Mouse (Mus musculus): Measurements from ENCODE around the gene Mtch1. TPM values are rescaled to one million over a fixed set of nuclear protein-coding genes. Genes with fewer than 3 reads are reported as not detected.

Gene Mtch1
- total and polyA plus RNA-seq, 3 experiments = 143 to 233 (median 147) TPM

GRCm38 (mm10) chr17:29305871-29306270, 41.9 kb downstream of the Mtch1 start:
- TF ChIP-seq RAD21 (IDR thresholded peaks at IDR 0.05; ENCODE audit: low read depth, low read length) (no peak), MAFK (IDR thresholded peaks at IDR 0.05; ENCODE audit: borderline replicate concordance, low read depth, low read length) (no peak), CTCF (IDR thresholded peaks at IDR 0.05 in 2 of 3, conservative IDR thresholded peaks at IDR 0.05 in 1 of 3; ENCODE audit: control insufficient read depth in 1 of 3, insufficient read depth in 1 of 3, low read depth in 2 of 3, low read length in 3 of 3, poor library complexity in 1 of 3, severe bottlenecking in 1 of 3) (no peak), EP300 (IDR thresholded peaks at IDR 0.05; ENCODE audit: low read depth in 1 of 2, low read length in 2 of 2) (no peak), MEF2A (IDR thresholded peaks at IDR 0.05; ENCODE audit: extremely low read depth, insufficient replicate concordance, low read depth, low read length, poor library complexity, severe bottlenecking) (no peak), USF2 (IDR thresholded peaks at IDR 0.05; ENCODE audit: borderline replicate concordance in 1 of 2, insufficient read depth in 1 of 2, low read depth in 1 of 2, low read length in 2 of 2) (no peak), NRF1 (IDR thresholded peaks at IDR 0.05; ENCODE audit: insufficient read depth, low read depth, low read length, poor library complexity, severe bottlenecking) (no peak), SMC3 (IDR thresholded peaks at IDR 0.05; ENCODE audit: low read depth, low read length) (no peak)
- no peak for DNase-seq (ENCODE audit: low read depth, low spot score)
- no peaks in the 10 kb centered on the region for H3K9me3 ChIP-seq (replicated peaks; ENCODE audit: insufficient read depth, low read length)
- H3K9ac ChIP-seq (ENCODE audit: control insufficient read depth, low read depth, low read length, poor library complexity, severe bottlenecking) = no peak overlapping the region
- no peaks in the 10 kb centered on the region for H3K79me2 ChIP-seq (ENCODE audit: control insufficient read depth, insufficient read depth, low read length, poor library complexity)
- H3K36me3 ChIP-seq (ENCODE audit: control insufficient read depth in 1 of 2, insufficient read depth in 2 of 2, low read length in 2 of 2) = no peaks in the 10 kb centered on the region; a peak in 1 of 4 replicates
- no peak overlapping the region for H3K27ac ChIP-seq (ENCODE audit: control insufficient read depth, low read depth, low read length)
- no peak overlapping the region for H3K4me3 ChIP-seq (ENCODE audit: control insufficient read depth in 1 of 2, insufficient read depth in 1 of 2, low read depth in 2 of 2, low read length in 2 of 2)
- no peaks in the 10 kb centered on the region for H3K27me3 ChIP-seq (ENCODE audit: control insufficient read depth in 1 of 2, insufficient read depth in 2 of 2, low read length in 2 of 2)
- no peaks in the 10 kb centered on the region for H3K4me1 ChIP-seq (ENCODE audit: control insufficient read depth in 1 of 2, insufficient read depth in 2 of 2, low read length in 2 of 2)

DNA sequence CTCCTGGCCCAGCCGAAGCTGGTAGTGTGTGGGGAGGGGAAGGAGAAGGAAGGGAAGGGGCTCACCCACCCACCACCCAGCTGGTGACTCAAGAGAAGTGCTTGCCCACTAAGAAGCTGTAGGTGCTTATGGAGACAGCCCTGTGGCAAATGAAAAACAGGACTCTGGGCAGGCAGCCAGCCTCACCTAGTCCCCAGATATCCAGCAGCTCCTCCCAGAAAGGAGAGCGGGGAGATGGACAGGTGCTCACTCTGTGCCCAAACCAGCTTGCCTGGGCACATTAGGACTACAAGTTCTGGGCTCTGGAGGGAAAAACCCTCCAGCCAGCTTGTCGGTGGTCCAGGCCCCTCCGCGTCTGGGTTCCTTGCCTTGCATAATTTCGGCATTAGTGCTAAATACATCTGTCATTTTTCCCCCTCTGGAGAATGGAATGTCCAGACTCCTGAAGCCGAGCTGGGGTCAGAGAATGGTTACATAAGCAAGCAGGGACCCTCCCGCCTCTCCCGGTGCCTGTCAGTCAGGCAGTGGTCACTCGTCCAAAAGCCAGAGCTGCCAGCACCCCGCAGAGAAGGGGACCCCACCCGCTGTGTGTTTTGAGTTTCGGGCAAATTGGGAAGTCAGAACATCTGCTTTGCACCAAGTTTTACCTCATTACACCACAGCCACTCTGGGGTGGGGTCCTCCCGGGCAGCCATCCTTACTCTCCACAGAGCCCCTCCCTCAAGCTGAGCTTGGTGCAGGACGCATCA, 42.5 kb downstream of the Mtch1 start:
- H3K27ac ChIP-seq (ENCODE audit: control insufficient read depth, low read depth, low read length) = no peak overlapping the region
- no peak overlapping the region for H3K9ac ChIP-seq (ENCODE audit: control insufficient read depth, low read depth, low read length, poor library complexity, severe bottlenecking)

More for the DNA sequence above, 42.5 kb downstream of the Mtch1 start:
- Histone ChIP-seq H3K27me3 (ENCODE audit: control insufficient read depth in 1 of 2, insufficient read depth in 2 of 2, low read length in 2 of 2) (no peaks in the 10 kb centered on the region), H3K4me3 (ENCODE audit: control insufficient read depth in 1 of 2, insufficient read depth in 1 of 2, low read depth in 2 of 2, low read length in 2 of 2) (no peak overlapping the region), H3K9me3 (replicated peaks; ENCODE audit: insufficient read depth, low read length) (no peaks in the 10 kb centered on the region), H3K79me2 (ENCODE audit: control insufficient read depth, insufficient read depth, low read length, poor library complexity) (no peaks in the 10 kb centered on the region), H3K4me1 (ENCODE audit: control insufficient read depth in 1 of 2, insufficient read depth in 2 of 2, low read length in 2 of 2) (no peaks in the 10 kb centered on the region), H3K36me3 (ENCODE audit: control insufficient read depth in 1 of 2, insufficient read depth in 2 of 2, low read length in 2 of 2) (peaks cover 0 to under 1% of the 10 kb centered on the region in 2 experiments; a peak in 2 of 4 replicates)
- no peak for TF ChIP-seq ZKSCAN1 (IDR thresholded peaks at IDR 0.05; ENCODE audit: low read depth, low read length)
- no peak for TF ChIP-seq ETS1 (IDR thresholded peaks at IDR 0.05; ENCODE audit: low read depth, low read length)
- no peak for TF ChIP-seq KAT2A (conservative IDR thresholded peaks at IDR 0.05; ENCODE audit: low read depth, low read length)
- TF ChIP-seq RAD21 (IDR thresholded peaks at IDR 0.05; ENCODE audit: low read depth, low read length) = no peak
- TF ChIP-seq NRF1 (IDR thresholded peaks at IDR 0.05; ENCODE audit: insufficient read depth, low read depth, low read length, poor library complexity, severe bottlenecking) = no peak
- TF ChIP-seq GABPA (IDR thresholded peaks at IDR 0.05; ENCODE audit: low read depth, low read length) = no peak
- TF ChIP-seq E2F4 (IDR thresholded peaks at IDR 0.05; ENCODE audit: borderline replicate concordance, low read depth, low read length) = no peak
- no peak for TF ChIP-seq TAL1 (IDR thresholded peaks at IDR 0.05; ENCODE audit: low read length)
- TF ChIP-seq UBTF (IDR thresholded peaks at IDR 0.05; ENCODE audit: borderline replicate concordance, insufficient read depth, low read depth, low read length) = no peak
- no peak for TF ChIP-seq MYB (IDR thresholded peaks at IDR 0.05; ENCODE audit: low read depth, low read length)
- no peak for DNase-seq (ENCODE audit: low read depth, low spot score)
